In the genomic region with DNA sequence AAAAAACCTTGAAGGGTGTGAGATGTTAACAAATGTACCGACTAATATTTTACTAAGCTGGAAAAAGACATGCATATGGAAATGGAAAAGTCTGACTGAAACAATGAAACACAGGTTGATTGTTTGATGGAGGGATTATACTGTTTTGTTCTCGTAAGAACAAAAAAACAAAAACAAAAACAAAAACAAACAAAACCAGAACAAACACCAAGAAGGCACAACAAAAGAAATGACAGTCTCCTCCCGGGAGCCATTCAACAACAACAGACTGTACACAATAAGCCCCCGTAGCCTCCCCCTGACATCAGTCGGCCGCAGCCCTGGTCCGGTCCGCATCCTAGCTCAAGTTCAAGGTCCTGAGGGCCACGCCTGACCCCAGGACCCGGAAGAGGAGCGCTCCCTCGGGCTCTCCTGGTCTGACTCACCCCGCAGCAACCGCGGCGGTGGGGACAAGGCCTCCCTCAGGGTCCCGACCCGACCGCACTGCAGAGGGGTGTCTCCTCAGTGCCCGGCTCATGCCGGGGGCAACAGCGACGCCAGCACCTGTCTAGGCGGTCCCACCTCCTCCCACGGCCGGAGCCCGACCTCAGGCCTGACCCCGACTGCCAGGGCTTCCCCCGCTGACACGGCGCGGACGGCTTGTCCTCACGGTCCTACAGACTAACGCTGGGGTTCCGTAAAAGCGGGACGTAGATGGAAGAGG, we compare ENCODE assay signal across 8 mouse cellular contexts. TPM values are rescaled to one million over a fixed set of nuclear protein-coding genes. Genes with fewer than 3 reads are reported as not detected.
DNase-seq lines count a peak whose midpoint lies in the region; ATAC-seq and TF ChIP-seq lines count a peak whose summit lies in the region.

No protein-coding gene starts in this region.

- H3K4me1 ChIP-seq in spleen, adult 2 months (ENCODE audit: control insufficient read depth, insufficient read depth, insufficient read length) = peaks cover 10% of the 10 kb centered on the region; the same call in 1 of the 2 replicates
- peaks cover 13% of the 10 kb centered on the region for H3K4me1 ChIP-seq in forebrain, embryonic 14.5 days (ENCODE audit: control insufficient read depth, insufficient read depth, low read length)
- peaks cover 30% of the 10 kb centered on the region for H3K4me1 ChIP-seq in liver, embryonic 12.5 days
- peaks cover 12% of the 10 kb centered on the region; the same call in 1 of the 2 replicates for H3K4me1 ChIP-seq in small intestine, adult 2 months (ENCODE audit: control insufficient read depth, insufficient read depth, insufficient read length, low read length)

- H3K9me3 ChIP-seq in forebrain, embryonic 14.5 days (replicated peaks; ENCODE audit: control insufficient read depth, low read length) = no peaks in the 10 kb centered on the region
- no peaks in the 10 kb centered on the region for H3K9me3 ChIP-seq in liver, embryonic 12.5 days (replicated peaks)

- WGBS in spleen, adult 2 months = under 1% methylated on average over 38 of the region's 38 CpGs
- WGBS in forebrain, embryonic 14.5 days = 2% methylated on average over 38 of the region's 38 CpGs
- WGBS in liver, embryonic 12.5 days (ENCODE audit: insufficient replicate concordance) = under 1% methylated on average over 38 of the region's 38 CpGs
- under 1% methylated on average over 38 of the region's 38 CpGs for WGBS in small intestine, adult 2 months

- no peak for TF ChIP-seq CTCF in spleen, adult 2 months (IDR thresholded peaks at IDR 0.05; ENCODE audit: extremely low read depth, insufficient read depth, insufficient read length, insufficient replicate concordance)
- TF ChIP-seq CTCF in small intestine, adult 2 months (IDR thresholded peaks at IDR 0.05; ENCODE audit: extremely low read depth, insufficient read length, insufficient replicate concordance, low read depth, low read length) = no peak

- no peaks in the 10 kb centered on the region for H3K36me3 ChIP-seq in spleen, adult 2 months (ENCODE audit: control insufficient read depth, insufficient read depth, low read length)
- H3K36me3 ChIP-seq in forebrain, embryonic 14.5 days (ENCODE audit: control insufficient read depth, insufficient read depth, low read length) = no peaks in the 10 kb centered on the region
- H3K36me3 ChIP-seq in liver, embryonic 12.5 days = peaks cover 5% of the 10 kb centered on the region; the same call in 1 of the 2 replicates
- H3K36me3 ChIP-seq in small intestine, adult 2 months (ENCODE audit: control insufficient read depth, insufficient read depth, low read length) = no peaks in the 10 kb centered on the region

- H3K9ac ChIP-seq in forebrain, embryonic 14.5 days (ENCODE audit: low read length) = peak overlapping the region; percentile 81
- peak overlapping the region; percentile 93 for H3K9ac ChIP-seq in liver, embryonic 12.5 days

- DNase-seq in cerebellum, postnatal 36 days = no peak
- DNase-seq in spleen, adult 2 months (ENCODE audit: low read depth in 1 of 2, low spot score in 2 of 2) = no peak
- no peak for DNase-seq in spleen, postnatal 4 days (ENCODE audit: low spot score in 2 of 2)
- peak; percentile 33 for DNase-seq in forebrain, embryonic 14.5 days (ENCODE audit: low spot score)
- DNase-seq in cerebellum, postnatal 14 days = no peak

- TF ChIP-seq POLR2A in spleen, adult 2 months (IDR thresholded peaks at IDR 0.05; ENCODE audit: low read depth, low read length) = no peak
- no peak for TF ChIP-seq POLR2A in small intestine, adult 2 months (IDR thresholded peaks at IDR 0.05; ENCODE audit: low read depth, low read length)

- peak; percentile 57 for ATAC-seq in cerebellum, adult (ENCODE audit: insufficient number of reproducible peaks, low FRiP score, low TSS enrichment)
- ATAC-seq in forebrain, embryonic 14.5 days = peak; percentile 61
- peak; percentile 78 for ATAC-seq in liver, embryonic 12.5 days

- H3K4me3 ChIP-seq in spleen, adult 2 months (ENCODE audit: extremely low read depth, insufficient read depth, insufficient read length) = peak overlapping the region; percentile 98
- H3K4me3 ChIP-seq in forebrain, embryonic 14.5 days (ENCODE audit: low read depth, low read length) = peak overlapping the region; percentile 63
- H3K4me3 ChIP-seq in liver, embryonic 12.5 days = peak overlapping the region; percentile 96
- peak overlapping the region; percentile 75 for H3K4me3 ChIP-seq in small intestine, adult 2 months (ENCODE audit: low read depth, low read length)

- H3K4me2 ChIP-seq in forebrain, embryonic 14.5 days (ENCODE audit: low read length) = peak overlapping the region; percentile 76
- H3K4me2 ChIP-seq in liver, embryonic 12.5 days = peak overlapping the region; percentile 91

- no peaks in the 10 kb centered on the region for H3K27me3 ChIP-seq in spleen, adult 2 months (ENCODE audit: control insufficient read depth, insufficient read depth, low read length)
- H3K27me3 ChIP-seq in forebrain, embryonic 14.5 days (replicated peaks; ENCODE audit: control insufficient read depth, insufficient read depth, low read length) = no peaks in the 10 kb centered on the region
- no peaks in the 10 kb centered on the region for H3K27me3 ChIP-seq in liver, embryonic 12.5 days (replicated peaks)
- H3K27me3 ChIP-seq in small intestine, adult 2 months (ENCODE audit: control insufficient read depth, insufficient read depth, low read length) = no peaks in the 10 kb centered on the region

- peak overlapping the region; percentile 88 for H3K27ac ChIP-seq in spleen, adult 2 months (ENCODE audit: insufficient read depth, low read length)
- H3K27ac ChIP-seq in forebrain, embryonic 14.5 days (ENCODE audit: low read depth, low read length) = peak overlapping the region; percentile 63
- H3K27ac ChIP-seq in liver, embryonic 12.5 days = peak overlapping the region; percentile 80
- peak overlapping the region; percentile 76 for H3K27ac ChIP-seq in small intestine, adult 2 months (ENCODE audit: insufficient read depth, low read depth, low read length)

RNA-seq across cellular contexts. Expression of gene Ist1, which starts 0.5 kb away (rescaled TPM):
- 23.5 and 26.3 TPM in 2 replicates for polyA plus RNA-seq in spleen, adult 2 months (2012; rRNA removed)
- 172 and 187 TPM in 2 replicates for polyA plus RNA-seq in forebrain, embryonic 14.5 days (2014; fragmentation: Nextera tagmentation; extraction: Ambion mirVana)
- polyA plus RNA-seq in liver, embryonic 12.5 days (2016; fragmentation: Nextera tagmentation; extraction: Ambion mirVana) = 48.0 and 49.6 TPM in 2 replicates
- 14.4 and 30.3 TPM in 2 replicates for polyA plus RNA-seq in small intestine, adult 2 months (2012; rRNA removed)

RNA-seq across cellular contexts. Expression of gene Zfp821, which starts 12.8 kb away (rescaled TPM):
- polyA plus RNA-seq in spleen, adult 2 months (2012; rRNA removed) = 5.1 and 7.6 TPM in 2 replicates
- polyA plus RNA-seq in forebrain, embryonic 14.5 days (2014; fragmentation: Nextera tagmentation; extraction: Ambion mirVana) = 73.9 and 76.2 TPM in 2 replicates
- 9.9 and 11.4 TPM in 2 replicates for polyA plus RNA-seq in liver, embryonic 12.5 days (2016; fragmentation: Nextera tagmentation; extraction: Ambion mirVana)
- polyA plus RNA-seq in small intestine, adult 2 months (2012; rRNA removed) = 2.0 and 6.5 TPM in 2 replicates

RNA-seq across cellular contexts. Expression of gene Atxn1l, which starts 44.9 kb away (rescaled TPM):
- polyA plus RNA-seq in spleen, adult 2 months (2012; rRNA removed) = 7.8 and 20.8 TPM in 2 replicates
- 3.4 and 3.8 TPM in 2 replicates for polyA plus RNA-seq in forebrain, embryonic 14.5 days (2014; fragmentation: Nextera tagmentation; extraction: Ambion mirVana)
- polyA plus RNA-seq in liver, embryonic 12.5 days (2016; fragmentation: Nextera tagmentation; extraction: Ambion mirVana) = 3.9 and 4.6 TPM in 2 replicates
- 5.1 and 12.0 TPM in 2 replicates for polyA plus RNA-seq in small intestine, adult 2 months (2012; rRNA removed)
